Mouse (Mus musculus): ENCODE results near the gene Slc38a10.

GRCm38 (mm10) chr11:120076191-120076590 is 75.0 kb downstream of the Slc38a10 start:
- TF ChIP-seq CTCF (IDR thresholded peaks at IDR 0.05; ENCODE audit: borderline replicate concordance, insufficient read depth, low read length), result no peak
- no peak for TF ChIP-seq POLR2A (IDR thresholded peaks at IDR 0.05; ENCODE audit: low read depth, low read length)

Measured in embryonic fibroblast, embryonic 13.5 days (primary cell).